Mouse (Mus musculus) kidney, postnatal 36 days (tissue): ENCODE measurements around the gene Gstm6.

Experiments
- DNase-seq, 2 experiments: peaks; one replicate each; pipeline ENCODE4 v3.0.0; 2021 to 2022; ENCODE audit warnings: mixed read lengths in 2 of 2

Gstm6 gene

DNA sequence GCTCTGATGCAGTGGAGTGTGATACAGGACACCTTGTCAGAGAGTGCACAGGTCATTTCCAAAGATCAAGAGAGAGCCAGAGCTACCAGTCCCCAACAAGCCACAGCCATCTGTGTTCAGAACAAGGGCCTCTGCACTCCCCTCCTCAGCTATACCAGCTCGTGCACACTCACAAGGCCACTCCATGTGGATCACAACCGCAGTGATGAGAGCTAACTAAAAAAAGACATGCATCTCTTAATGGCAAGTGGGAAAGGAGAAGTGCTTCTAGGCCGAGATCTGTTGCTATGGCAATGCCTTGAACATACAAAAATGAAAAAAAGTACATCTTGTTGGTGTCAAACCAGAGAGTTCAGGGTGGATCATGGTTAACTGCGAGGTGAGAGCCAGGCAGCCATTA, 3.7 kb downstream of the Gstm6 start:
- no peak for DNase-seq

DNA sequence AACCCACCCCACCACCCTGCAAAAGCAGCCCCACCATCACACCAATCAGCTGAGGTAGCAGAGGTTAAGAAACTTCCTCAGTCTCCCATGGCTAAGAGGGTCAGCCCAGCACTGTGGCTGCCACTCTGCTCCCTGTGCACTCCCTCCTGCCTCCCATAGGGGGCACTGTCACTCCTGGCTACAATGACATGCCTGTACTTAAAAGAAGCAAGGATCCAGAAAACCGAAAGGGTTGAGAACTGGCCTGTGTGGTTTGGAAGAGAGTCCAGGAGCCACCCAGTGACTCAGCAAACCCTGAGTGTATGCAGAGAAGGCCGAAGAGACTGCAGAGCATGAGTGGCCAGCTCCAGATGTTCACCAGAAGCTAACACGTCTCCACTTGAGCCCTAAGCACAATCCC, 4.1 kb downstream of the Gstm6 start:
- DNase-seq = peak; percentile 74 to 87

DNA sequence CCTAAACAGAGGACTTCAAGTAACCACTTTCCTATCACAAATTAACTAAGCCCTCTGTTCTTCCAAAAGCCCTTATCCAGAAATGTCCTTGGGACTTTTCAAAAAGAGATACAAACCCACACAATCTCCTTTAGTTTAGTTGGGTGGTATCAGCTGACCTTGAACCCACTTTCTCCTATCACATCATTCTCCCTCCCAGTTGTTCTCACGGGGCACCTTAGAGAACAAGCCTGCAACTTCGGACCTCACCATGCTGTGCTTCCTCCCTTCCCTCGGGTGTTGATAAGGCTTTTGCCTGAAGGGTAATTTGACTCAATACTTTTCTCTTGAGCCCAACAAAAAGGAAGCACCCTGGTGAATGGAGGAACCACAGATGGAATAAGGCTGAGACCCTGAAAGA, 7.7 kb downstream of the Gstm6 start:
- DNase-seq = no peak

DNA sequence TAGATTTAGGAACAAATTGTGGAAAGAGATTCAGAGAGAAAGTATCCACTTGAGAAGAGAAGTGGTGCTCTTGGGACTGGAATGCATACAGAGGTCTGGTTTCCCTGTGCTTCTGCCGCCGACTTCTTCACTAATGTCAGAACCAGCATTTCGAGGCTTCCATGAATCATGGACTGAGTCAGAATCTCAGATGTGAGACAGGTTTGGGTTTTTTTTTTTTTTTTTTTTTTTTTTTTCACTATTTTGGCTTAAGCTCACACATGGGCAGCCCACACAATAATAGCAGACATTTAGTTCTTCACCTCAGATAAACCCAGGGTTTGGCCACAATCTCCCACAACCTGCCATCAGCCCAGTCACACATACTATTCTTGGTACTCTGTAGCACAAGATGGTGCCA, 8.3 kb downstream of the Gstm6 start:
- DNase-seq = no peak

DNA sequence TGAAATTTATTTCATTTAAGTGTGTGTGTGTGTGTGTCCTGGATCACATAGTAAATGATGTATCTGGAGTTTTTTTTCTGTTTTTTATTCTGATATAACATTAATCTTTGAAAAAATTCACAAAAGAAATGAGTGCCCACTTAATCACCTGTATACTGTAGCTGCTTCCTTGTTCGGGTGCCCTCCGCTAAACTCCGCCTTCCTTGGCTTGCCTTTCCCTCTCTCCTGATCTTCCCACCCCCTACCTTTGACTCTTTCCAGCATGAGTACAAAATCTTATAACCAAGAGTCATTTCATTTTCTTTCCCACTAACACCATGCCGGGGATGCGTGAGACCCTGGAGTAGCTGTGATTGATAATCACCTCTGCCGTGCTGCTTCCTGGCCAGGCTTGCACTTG, 11.4 kb downstream of the Gstm6 start:
- peak; percentile 55 to 58 for DNase-seq

DNA sequence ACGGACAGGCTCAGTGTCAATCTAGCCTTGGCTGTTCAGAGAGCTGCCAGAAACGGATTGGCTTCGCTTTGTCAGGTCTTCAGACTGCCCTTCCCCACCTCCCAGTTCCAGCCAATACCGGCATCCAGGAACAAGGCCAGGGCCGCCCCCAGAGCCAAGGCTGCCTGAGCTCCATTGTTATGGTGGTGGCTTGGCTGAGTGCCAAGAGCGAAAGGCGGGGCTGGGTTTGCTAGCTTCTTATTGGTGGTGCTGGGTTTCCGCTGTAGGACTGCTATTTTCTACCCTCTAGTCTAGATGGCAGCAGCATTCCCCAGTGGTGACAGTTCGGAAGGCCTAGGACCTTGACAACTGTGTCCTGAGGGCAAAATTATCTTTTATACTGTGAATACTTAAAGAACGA, 11.9 kb downstream of the Gstm6 start, which contains the start of gene Gstm7:
TSS of gene Gstm7 (minus strand) at position 148 of the 400 bp plus-strand sequence.
- peak; percentile 99 to 100 for DNase-seq

DNA sequence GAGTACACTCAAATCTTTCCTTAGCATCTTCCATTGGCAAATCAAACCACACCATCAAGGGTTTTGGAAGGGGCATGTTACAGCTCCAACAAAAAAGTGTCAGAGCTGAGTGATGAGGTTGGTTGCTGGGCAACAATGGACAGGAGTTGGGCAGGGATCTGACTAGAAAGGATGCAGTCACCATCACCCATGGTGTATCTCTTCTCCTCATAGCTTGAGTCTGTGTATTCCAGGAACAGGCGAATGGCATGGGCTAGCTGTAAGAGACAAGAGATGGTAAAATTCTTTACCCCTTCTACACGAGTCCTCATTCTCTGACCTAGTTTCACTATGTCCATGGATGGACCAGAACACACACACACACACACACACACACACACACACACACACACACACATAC, 12.4 kb downstream of the Gstm6 start:
- no peak for DNase-seq

DNA sequence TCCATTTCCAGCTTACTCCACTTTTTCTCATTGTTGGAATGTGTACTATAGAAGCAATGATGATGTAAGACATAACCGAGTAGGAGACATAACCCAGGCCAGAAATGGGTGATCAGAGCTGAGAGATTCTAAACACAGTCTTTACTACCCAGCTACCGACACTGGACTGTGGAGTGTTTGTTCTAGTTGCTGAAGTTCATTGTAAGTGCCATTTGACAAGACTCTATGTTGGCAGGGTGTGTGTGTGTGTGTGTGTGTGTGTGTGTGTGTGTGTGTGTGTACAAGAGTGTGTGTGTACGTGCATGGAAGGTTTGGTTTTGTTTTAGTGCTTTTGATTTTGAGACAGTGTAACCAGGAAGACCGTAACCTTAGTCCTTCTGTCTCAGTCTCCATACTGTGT, 13.8 kb downstream of the Gstm6 start:
- DNase-seq = no peak

DNA sequence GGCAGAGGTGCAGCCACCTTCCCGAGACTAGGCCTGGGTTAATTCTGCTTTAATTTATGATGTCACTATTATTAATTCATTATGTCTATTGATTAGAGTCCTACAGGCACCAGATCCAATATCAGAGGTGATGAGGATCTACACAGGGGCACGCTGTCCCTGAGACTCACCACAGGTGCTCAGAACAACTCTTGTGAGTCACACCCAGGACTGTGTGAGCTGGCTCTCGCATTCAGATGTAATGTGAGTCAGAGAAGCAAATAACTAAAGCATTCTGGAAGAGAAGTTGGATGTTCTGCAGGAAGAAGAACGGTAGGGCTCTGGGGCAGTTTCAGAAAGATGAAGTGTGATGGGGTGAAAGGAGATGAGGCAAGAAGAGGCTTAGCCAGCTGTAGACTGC, 14.3 kb downstream of the Gstm6 start:
- no peak for DNase-seq

DNA sequence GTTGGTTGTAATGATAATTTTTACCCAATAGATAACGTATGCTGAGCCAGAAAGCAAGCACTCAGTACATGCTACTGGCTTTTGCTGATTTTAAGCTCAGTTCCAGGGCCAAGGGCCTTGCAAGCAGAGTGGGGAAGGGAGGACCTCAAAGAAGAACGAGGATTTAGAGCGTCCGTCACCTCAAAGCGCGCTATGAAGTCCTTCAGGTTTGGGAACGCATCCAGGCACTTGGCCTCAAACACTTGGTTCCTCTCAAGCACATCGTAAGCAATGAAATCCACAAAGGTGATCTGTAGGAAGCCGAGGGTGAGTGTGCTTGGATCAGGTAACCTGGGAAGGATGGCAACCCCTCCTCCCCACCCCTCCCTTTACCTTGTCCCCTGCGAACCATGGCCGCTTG, 14.9 kb downstream of the Gstm6 start:
- no peak for DNase-seq

DNA sequence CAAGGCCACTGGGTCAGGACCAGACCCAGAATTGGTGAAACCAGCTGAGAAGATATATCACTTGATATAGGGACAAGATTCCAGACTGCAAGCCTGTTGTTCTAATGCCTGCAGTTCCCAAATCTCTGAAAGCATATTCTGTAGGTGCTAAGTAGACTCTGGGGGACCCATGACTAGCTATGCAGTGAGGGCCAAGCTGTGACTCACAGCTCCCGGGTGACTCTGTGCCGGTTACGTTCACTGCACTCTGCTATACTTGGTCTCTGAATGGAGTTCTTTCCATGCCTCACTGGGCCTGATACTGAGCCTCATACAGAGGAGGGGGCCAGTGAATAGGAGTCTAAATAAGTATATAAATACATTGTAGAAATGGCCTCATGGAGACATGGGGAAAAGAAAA, 15.7 kb downstream of the Gstm6 start:
- no peak for DNase-seq

DNA sequence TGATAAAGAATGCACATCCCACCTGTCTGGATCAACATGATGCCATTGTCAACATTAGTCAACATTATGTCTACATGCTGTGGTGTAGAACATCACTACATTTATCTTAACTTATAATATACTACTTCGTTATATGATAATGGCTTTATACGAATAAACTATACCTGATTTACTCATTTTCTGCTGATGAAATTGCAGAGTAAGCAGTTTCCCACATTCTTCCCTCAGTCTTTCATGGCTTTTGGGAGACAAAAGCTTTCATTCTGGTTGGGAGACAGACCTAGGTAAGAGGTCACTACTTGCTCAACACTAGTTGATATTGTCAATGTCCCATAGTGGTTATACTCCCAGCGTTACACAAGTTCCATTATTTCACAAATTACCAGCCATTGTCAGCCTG, 18.2 kb downstream of the Gstm6 start:
- DNase-seq = no peak

DNA sequence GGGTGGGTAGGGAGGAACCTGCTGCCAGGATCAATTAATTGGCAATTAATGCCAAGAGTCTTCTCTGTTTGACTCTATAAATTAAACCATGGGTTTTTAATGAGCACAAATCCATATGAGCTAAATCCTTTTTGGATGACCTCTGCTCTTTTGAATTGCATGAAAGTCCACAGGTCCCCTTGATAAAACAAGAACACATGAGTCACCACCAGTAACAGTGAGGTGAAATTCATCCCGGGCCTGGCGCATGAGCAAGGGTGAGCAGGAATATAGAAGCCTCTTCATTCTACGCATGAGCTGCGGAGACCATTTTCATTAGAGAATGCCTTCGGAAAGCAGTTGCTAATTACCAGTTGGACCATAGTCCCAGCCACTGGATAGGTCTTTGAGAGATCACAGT, 23.2 kb downstream of the Gstm6 start:
- DNase-seq = no peak

DNA sequence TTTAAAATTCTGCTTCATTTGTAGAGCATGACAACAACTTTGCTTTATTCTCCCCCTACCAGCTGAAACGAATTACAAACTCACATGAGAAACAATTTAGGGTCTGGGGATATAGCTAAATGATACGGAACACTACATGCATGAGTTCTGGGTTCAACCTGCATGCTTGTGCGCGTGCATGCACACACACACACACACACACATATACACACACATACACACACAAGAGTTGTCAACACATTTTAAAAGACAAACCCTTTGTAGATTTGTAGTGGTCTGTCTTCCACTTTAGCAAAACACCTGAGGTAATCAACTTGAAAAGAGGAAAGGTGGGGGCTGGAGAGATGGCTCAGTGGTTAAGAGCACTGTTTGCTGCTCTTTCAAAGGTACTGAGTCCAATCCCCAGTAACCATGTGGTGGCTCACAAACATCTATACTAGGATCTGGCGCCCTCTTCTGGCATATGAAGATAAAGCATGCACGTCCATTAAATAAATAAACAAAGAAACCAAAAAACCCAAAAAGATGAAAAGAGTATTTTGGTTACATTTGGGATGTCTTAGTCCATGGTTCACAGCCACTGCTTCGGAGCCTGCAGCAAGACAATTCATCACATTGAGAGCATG, 25.7 kb downstream of the Gstm6 start:
- DNase-seq = peak; percentile 75 to 78

DNA sequence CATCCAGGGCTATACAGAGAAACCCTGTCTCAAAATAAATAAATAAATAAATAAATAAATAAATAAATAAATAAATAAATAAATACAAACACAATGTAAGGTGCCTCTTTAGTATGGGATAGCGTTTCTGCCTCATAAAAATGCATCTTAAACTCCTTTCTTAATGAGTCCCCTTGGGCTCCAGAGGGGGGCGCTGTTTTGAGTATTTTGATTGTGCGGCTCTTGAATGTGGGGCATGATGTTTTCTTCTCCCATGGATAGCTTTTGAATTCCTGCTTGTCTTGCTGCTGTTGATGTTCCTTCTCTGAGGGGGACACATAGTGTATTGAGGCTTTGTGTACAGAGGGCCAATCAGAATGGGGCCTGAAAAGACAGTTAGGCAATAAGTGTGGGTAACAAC, 26.5 kb downstream of the Gstm6 start:
- no peak for DNase-seq

DNA sequence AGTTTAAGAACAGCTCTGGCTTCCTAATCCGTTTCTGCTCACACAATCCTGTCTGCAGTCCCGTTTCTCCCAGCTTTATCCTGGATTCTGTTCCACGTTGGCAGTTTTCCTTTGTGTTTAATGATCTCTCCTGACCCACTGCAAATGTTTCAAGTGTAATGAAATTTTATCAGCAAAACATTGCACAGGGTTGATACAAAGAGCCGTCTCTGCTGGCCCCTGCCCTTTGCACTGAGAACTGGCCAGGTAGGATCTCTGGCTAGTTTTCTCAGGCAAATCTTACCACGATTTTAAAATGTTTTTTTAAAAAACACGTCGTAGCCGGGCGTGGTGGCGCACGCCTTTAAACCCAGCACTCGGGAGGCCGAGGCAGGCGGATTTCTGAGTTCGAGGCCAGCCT, 26.9 kb downstream of the Gstm6 start:
- DNase-seq = no peak

DNA sequence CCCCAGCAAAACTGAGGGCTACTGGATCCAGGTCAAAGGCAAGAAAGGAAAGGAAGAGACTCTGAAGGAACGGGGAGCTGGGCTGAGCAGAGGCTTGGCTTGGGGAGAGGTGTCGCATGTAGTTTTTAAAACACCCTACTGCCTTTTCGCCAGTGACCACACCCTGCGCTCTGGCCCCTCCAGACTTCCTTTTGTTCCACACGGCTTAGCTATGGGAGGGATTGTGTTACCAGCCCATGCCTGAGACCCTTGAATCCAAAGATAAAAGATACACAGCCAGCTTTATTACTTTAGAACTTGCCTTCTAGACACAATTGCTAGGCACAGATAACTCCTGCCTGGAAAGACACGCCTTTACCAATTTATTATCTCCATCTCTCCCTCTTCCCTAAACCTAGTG, 37.6 kb downstream of the Gstm6 start:
- no peak for DNase-seq

DNA sequence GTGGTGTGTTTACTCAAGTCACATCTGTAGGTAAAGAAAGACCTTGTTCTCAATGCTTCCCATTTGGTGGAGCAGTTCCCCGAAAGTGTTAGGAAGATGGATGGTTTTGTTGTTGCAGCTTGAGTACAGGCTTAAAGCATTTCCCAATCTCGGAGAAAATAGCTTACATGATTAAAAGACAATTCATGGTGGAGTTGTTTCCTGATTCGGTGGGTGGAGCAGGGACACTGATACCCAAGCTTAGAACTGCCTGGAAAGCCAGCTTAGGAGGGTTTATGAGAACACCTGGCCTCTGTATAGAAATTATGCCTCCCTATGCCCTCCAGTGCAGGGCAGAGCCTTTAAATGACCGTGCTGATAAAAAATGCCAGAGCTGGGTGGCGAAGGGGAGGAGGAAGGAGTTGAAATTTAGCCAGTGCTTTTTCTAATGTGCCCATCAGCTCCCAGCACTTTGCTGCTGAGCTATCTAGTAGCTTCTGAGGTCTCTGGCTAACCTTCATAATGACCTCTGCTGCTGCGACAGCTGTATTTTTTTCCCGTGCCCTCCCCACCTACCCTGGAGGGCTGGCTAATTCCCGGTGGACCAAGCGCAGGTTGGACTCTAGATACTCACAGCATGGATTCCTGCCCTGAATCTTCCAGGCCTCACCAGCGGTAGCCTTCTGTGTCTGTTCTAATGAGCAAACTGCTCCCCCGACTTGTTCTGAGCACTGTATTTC, 42.4 kb downstream of the Gstm6 start:
- peak; percentile 37 to 66 for DNase-seq

DNA sequence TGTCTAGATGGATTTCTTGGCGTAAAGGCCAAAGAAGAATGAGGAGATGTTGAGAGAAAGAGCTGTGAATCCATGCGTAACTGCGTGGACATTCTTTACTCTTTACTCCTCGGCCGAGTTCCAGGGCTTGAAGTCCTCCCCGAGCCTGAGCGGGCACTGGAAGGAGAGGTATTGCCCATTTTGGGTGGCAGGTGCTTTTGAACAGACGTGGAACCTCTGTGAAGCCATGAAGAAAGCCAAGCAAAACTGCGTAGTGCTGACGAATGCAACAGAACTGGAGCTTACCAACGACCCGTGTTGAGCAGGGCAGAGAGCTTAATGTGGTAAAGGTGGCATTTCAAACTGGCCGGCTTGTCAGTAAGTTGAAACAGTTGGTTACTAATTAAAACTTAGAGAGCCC, 44.9 kb downstream of the Gstm6 start:
- peak; percentile 65 to 76 for DNase-seq

DNA sequence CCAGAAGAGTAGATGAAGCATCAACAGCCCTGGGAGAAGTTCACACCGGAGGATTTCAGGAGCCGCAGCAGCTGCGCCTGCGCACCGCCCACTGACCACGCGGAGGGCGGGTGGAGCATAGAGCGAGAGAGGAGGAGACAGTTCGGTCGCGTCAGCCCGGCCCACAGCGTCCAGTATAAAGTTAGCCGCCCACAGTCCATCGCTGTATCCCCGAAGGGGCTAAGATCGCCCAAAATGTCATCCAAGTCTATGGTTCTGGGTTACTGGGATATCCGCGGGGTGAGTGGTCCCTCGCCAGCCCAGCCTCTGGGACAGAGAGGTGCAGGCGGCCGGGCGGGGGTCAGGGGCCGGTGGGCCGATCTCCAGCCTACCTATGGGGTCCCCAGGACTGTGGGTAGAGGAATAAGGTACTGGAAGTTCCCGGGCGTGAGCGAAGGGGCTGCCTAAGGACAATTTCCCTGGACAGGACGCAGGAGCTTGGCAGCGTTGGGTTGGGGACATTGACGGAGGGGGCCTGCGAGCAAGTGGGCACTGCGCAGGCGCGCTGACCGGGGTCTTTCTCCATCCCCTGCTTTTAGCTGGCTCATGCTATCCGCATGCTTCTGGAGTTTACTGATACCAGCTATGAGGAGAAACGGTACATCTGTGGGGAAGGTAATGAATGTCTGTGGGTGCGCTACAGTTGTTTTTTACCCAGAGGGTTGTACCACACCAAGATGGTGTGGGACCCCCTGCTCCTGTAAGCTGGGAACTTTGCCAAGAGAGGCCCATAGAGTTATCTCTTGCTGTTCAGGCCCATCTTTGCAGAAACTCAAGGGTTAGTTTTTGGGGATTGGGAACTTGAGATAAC, 47.6 kb downstream of the Gstm6 start, which contains the start of gene Gstm5:
TSS of gene Gstm5 (plus strand) at position 102 of the 850 bp plus-strand sequence.
- peak; percentile 89 to 92 for DNase-seq

DNA sequence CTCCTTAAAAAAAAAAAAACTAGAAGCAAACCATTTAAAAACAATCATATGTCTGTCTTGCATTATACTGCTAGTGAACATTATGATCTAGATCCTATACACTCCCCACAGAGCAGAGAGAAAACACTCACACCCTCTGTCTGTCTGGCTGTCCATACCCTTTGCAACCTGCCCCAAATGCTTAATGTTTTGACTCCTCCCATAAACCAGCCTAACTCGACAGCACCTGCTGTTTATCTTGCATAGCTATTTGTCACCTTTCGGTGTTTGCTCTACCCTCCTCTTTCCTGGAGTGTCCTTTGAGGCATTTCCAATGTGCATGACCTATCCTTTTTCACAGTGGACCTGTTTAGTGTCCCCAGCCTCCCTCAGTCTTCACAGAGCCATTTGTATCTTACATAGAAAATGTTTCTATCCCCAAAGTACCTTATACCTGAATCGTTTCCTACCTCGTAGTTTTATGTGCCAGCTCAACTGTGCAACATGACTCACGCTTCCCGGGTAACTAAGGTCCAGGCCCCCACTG, 48.3 kb downstream of the Gstm6 start:
- no peak for DNase-seq

DNA sequence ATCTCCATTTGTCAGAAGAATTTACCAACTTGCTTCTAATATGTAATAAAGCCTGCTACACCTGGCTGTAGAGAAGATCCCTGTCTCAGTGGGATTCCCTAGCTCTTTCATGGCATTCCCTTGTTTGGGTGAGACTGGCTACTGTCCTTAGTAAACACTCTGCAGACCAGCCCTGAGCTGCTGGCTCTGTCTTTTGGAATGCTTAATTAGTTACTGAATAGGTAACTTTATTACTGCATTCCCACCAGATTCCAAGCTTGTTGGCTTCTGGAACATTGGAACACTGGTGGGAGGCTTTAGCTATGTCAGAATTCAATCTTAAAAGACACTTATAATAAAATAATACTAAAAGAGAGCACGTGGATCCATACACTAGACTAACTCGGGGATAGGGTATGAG, 54.3 kb downstream of the Gstm6 start:
- peak; percentile 30 to 58 for DNase-seq
